Mouse (Mus musculus) ES-Bruce4 (cell line): Measurements from ENCODE around the gene Abcb9.

Experiments used
- EP300 ChIP-seq: IDR thresholded peaks from 2 replicates; pipeline ENCODE4 v1.6.1; 2011; ENCODE audit warnings: low read depth, low read length; ENCODE audit not compliant: insufficient read depth
- POLR2A ChIP-seq: IDR thresholded peaks from one replicate; pipeline ENCODE4 v1.8.1; 2011; ENCODE audit warnings: low read length; ENCODE audit not compliant: insufficient read depth

- TF ChIP-seq EP300 (no peak), POLR2A (no peak)
Observed at GRCm38 (mm10) chr5:124022365-124022764, 73.2 kb downstream of the Abcb9 start.
